Mouse (Mus musculus) hindbrain, embryonic 15.5 days (tissue): ENCODE measurements around the gene Lsamp. TPM values are rescaled to one million over a fixed set of nuclear protein-coding genes. Genes with fewer than 3 reads are reported as not detected.
A peak's percentile ranks its signal among the peaks of the same experiment; 100 is the strongest.

Source experiments
- ATAC-seq: fragments of 200-750 bp; cut with Nextera tagmentation; 2 replicates; pipeline ENCODE4 v1.8.0; 2017; ENCODE audit warnings: low read depth, moderate number of reproducible peaks, moderate TSS enrichment; ENCODE audit not compliant: low FRiP score
- H3K27ac ChIP-seq: fragments of 300-500 bp; sonication (generic); replicated peaks from 2 replicates; pipeline ENCODE4 v1.5.1; 2015; ENCODE audit warnings: mild to moderate bottlenecking, inconsistent platforms
- H3K27me3 ChIP-seq: fragments of 300-500 bp; sonication (generic); 2 replicates; pipeline ENCODE4 v1.6.1; 2015; ENCODE audit warnings: control low read depth, inconsistent platforms
- H3K36me3 ChIP-seq: fragments of 300-500 bp; sonication (generic); 2 replicates; pipeline ENCODE4 v1.6.1; 2015; ENCODE audit warnings: control low read depth, inconsistent platforms
- H3K4me1 ChIP-seq: fragments of 300-500 bp; sonication (generic); replicated peaks from 2 replicates; pipeline ENCODE4 v1.6.1; 2015; ENCODE audit warnings: control low read depth, inconsistent platforms
- H3K4me2 ChIP-seq: fragments of 300-500 bp; sonication (generic); 2 replicates; pipeline ENCODE4 v1.6.1; 2015; ENCODE audit warnings: moderate library complexity, mild to moderate bottlenecking, inconsistent platforms
- H3K4me3 ChIP-seq: fragments of 300-500 bp; sonication (generic); 2 replicates; pipeline ENCODE4 v1.5.1; 2015; ENCODE audit warnings: mild to moderate bottlenecking, inconsistent platforms
- H3K9ac ChIP-seq: fragments of 300-500 bp; sonication (generic); 2 replicates; pipeline ENCODE4 v1.6.1; 2015; ENCODE audit warnings: inconsistent platforms
- H3K9me3 ChIP-seq: fragments of 300-500 bp; sonication (generic); 2 replicates; pipeline ENCODE4 v1.6.1; 2016; ENCODE audit warnings: control low read depth, inconsistent platforms
- WGBS: fragments of 180-500 bp; shearing (Covaris S2); methylation state at CpG from one replicate; pipeline ENCODE4 v1.1.7; 2015; 5-methylcytosine and 5-hydroxymethylcytosine counted together
- polyA plus RNA-seq: library from polyadenylated mRNA; unstranded; fragments of >200 nt; fragmentation: Nextera tagmentation; extraction: Ambion mirVana; gene quantifications from 2 replicates; pipeline ENCODE4 v1.2.1, GENCODE M21; 2015

The Lsamp gene
- polyA plus RNA-seq, 1 experiment from 2014 or later: 89.3 TPM

DNA sequence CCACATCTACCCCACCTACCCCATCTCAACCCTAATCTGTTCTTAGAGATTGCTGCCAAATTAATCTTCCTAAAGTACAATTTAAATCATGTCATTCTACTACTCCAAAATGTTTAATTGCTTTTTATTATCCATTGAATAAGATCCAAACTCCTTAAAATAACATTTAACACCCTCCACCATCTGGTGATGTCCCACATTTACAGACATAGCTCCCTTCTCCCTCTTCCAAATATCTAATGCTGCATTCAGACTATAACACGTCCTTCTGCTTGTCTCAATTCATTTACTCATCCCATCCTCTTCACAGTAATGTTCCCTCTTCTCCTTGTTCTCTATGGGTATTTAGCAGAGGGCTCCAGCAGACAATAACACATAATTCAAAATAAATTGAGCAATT is 2020.0 kb downstream of the Lsamp start:
- 63% methylated on average over 1 of the region's 1 CpGs for WGBS
- H3K9me3 ChIP-seq: no peaks in the 10 kb centered on the region
- no peak overlapping the region for H3K9ac ChIP-seq
- no peaks in the 10 kb centered on the region for H3K27me3 ChIP-seq
- H3K36me3 ChIP-seq: no peaks in the 10 kb centered on the region
- H3K4me3 ChIP-seq: no peak overlapping the region
- no peak overlapping the region for H3K27ac ChIP-seq
- ATAC-seq: no peak
- no peaks in the 10 kb centered on the region for H3K4me1 ChIP-seq
- H3K4me2 ChIP-seq: no peak overlapping the region

DNA sequence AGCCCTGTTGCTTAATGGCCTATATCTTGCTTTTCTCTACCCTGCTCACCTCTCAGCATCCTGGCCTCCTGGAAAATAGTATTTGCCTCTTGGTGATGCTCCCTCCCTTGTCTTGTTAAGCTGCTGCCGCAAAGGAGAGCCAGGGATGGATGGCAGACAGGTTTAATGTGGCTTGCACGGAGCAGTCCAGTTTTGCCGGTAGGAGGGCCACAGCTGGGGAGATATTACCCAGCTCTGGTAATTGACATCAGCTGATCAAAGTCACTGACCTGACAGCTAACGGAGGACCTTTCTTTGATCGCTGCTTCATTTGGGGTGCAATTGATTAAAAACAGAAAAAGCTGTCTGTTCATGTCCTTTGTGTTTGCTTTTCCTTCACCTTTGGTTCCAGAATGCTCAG is 2030.8 kb downstream of the Lsamp start:
- Histone ChIP-seq H3K9me3 (no peaks in the 10 kb centered on the region), H3K4me3 (no peak overlapping the region), H3K27ac (no peak overlapping the region), H3K36me3 (no peaks in the 10 kb centered on the region), H3K4me1 (no peaks in the 10 kb centered on the region; the same call in 1 of the 2 replicates), H3K9ac (no peak overlapping the region), H3K4me2 (no peak overlapping the region), H3K27me3 (no peaks in the 10 kb centered on the region)
- 37% methylated on average over 5 of the region's 5 CpGs for WGBS
- no peak for ATAC-seq

DNA sequence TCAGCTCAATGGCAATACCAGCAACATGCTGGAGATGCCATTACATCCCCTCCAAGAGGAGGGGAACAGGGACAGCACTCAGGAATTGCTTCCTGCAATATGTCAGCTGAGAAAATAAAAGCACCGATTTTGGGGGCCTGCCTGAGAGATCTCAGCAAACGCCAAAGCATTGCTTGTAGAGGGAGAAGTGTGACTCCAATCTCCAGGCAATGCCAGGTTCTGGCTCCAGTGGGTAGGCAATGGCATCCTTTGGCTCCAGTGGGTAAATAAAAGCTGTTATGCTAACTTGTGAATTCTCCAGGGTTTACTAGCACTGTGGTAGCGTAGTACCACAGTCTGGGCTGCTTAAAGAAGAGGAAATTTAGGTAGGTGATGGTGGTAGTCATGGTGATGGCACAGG is 2031.3 kb downstream of the Lsamp start:
- Histone ChIP-seq H3K27me3 (no peaks in the 10 kb centered on the region), H3K9me3 (no peaks in the 10 kb centered on the region), H3K27ac (no peak overlapping the region), H3K4me3 (no peak overlapping the region), H3K4me1 (no peaks in the 10 kb centered on the region; the same call in 1 of the 2 replicates), H3K4me2 (no peak overlapping the region), H3K36me3 (no peaks in the 10 kb centered on the region), H3K9ac (no peak overlapping the region)
- ATAC-seq: 0 out of 2 replicates have a peak, but pooled peaks have one; percentile 23
- 79% methylated on average over 3 of the region's 3 CpGs for WGBS

DNA sequence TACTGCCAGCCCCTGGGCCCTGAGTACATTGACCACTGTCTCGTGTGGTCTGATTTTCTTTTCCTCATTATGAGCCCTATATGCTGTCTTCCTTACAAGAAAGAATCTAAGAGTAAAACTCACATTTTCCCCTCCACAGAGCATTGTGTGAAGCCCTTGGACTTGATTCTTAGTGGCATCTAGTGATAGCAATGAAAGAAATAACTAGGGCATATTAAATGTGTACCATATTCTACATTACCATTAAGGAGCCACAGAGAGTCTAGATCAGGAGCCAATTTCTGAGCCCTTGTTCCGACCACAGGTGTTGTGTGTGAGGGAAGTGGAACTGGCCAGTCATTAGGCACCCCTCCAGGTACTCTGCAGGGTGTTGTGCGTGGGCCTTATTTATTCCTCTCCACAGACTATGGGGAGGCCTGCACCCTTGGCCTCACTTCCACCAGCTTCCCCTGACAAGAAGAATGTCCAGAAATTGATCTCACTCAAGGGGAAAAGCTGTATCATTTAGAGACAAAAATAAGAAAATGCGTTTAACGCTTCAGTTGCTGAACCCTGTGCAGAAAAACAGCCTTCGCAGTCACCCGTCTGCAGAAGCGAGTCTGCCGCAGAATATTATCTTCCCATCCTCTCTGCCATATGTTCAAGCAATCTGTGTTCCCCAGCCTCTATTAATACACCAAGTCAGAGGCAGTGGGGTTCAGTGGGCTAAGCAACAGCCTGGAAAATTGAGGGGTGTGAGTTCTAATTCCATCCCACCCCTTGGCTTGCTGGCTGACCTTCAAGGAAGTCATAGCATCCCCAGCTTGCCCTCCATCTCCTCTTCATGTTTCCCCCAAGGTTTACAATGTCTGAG is 2032.9 kb downstream of the Lsamp start:
- no peak overlapping the region for H3K27ac ChIP-seq
- H3K4me3 ChIP-seq: no peak overlapping the region
- H3K36me3 ChIP-seq: no peaks in the 10 kb centered on the region
- H3K4me1 ChIP-seq: no peaks in the 10 kb centered on the region; the same call in 1 of the 2 replicates
- 74% methylated on average over 9 of the region's 9 CpGs for WGBS
- H3K9ac ChIP-seq: no peak overlapping the region
- ATAC-seq: peak; percentile 48; the same call in 1 of the 2 replicates
- H3K27me3 ChIP-seq: no peaks in the 10 kb centered on the region
- H3K9me3 ChIP-seq: no peaks in the 10 kb centered on the region
- no peak overlapping the region for H3K4me2 ChIP-seq

DNA sequence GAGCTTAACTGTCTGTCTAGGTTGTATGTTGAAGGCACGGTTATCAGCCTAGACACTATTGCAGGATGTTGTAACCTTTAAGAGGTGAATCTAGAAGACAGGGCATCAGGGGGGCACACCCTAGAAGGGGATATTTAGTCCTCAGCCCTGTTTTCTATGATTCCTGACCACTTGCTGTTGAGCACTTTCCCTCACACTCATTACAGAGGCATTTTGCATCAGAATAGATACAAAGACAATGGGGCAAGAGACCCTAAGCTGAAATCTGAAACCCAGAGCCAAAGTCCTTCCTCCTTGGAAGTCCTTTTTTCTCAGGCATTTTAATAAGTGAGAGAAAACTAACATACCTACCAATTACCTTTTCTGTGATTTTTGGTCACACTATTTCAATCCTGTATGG is 2038.4 kb downstream of the Lsamp start:
- Histone ChIP-seq H3K27me3 (no peaks in the 10 kb centered on the region), H3K9ac (no peak overlapping the region), H3K4me2 (no peak overlapping the region), H3K4me1 (no peaks in the 10 kb centered on the region), H3K27ac (no peak overlapping the region), H3K9me3 (no peaks in the 10 kb centered on the region), H3K4me3 (no peak overlapping the region), H3K36me3 (no peaks in the 10 kb centered on the region)
- no peak for ATAC-seq
- WGBS: 48% methylated on average over 1 of the region's 1 CpGs

DNA sequence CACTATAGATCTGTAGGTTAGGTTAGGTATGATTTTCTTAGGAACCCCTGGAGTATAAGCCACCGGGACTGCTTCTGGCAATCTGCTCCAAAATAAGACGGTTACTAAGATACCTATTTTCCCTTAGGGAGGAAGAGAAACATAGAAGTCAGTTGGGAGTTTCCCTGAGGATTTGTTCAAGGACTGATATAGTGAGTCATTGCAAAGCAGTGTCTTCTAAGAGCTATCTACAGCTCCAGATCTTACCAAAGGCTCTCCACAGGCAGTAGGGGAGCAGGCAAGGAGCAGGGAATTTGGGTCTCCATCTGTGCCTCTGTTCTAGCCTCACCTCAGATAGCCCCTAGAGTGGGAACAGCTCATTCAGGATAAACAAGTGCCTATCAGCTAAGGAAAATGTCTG is 2047.9 kb downstream of the Lsamp start:
- no peaks in the 10 kb centered on the region for H3K27me3 ChIP-seq
- no peak overlapping the region for H3K4me3 ChIP-seq
- no peak for ATAC-seq

DNA sequence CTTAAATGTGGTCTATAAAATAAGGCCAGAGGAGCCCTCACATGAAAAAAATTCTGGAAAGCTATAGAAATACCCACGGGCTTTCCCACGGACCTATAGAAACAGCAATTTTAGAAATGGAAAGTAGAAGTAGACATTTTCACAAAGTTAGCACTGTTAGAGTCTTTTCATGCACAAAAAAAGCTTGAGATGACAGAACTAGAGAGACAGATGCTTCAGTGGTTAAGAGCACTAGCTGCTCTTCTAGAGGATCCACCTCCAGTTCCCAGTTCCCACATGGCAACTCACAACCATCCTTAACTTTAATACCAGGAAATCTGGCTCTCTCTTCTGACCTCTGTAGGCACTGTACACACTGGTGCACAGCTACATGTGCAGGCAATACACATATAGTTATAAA is 2049.3 kb downstream of the Lsamp start:
- 95% methylated on average over 2 of the region's 2 CpGs for WGBS
- no peaks in the 10 kb centered on the region for H3K9me3 ChIP-seq
- H3K4me3 ChIP-seq: no peak overlapping the region
- H3K27ac ChIP-seq: no peak overlapping the region
- H3K9ac ChIP-seq: no peak overlapping the region
- no peaks in the 10 kb centered on the region for H3K4me1 ChIP-seq
- H3K27me3 ChIP-seq: no peaks in the 10 kb centered on the region
- no peak overlapping the region for H3K4me2 ChIP-seq
- H3K36me3 ChIP-seq: no peaks in the 10 kb centered on the region
- no peak for ATAC-seq

More for the DNA sequence above, 2047.9 kb downstream of the Lsamp start:
- no peaks in the 10 kb centered on the region for H3K4me1 ChIP-seq
- no peak overlapping the region for H3K4me2 ChIP-seq
- H3K9ac ChIP-seq: no peak overlapping the region
- H3K9me3 ChIP-seq: no peaks in the 10 kb centered on the region
- 80% methylated on average over 2 of the region's 2 CpGs for WGBS
- no peak overlapping the region for H3K27ac ChIP-seq
- H3K36me3 ChIP-seq: no peaks in the 10 kb centered on the region

DNA sequence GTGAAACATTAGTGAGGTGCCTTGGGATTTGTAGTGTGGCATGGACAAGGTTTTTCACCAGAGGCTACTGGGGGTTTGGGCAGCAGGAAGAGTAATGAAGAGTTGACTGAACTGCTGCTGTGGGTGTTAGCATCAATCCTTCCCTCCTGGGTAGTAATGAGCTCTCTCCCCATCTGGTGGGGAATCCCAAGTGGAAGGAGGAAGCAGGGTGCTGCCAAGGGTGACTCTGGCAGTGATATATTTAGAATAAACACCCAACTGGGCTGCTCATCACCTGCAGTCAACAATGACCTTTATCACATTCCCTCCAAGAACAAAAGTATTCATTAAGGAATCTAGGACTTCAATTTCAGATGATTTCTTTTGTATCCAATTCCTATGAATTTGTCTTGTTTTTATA is 2064.0 kb downstream of the Lsamp start:
- H3K4me2 ChIP-seq: no peak overlapping the region
- no peak overlapping the region for H3K4me3 ChIP-seq
- H3K27ac ChIP-seq: no peak overlapping the region
- H3K9ac ChIP-seq: no peak overlapping the region
- no peaks in the 10 kb centered on the region for H3K9me3 ChIP-seq
- no peaks in the 10 kb centered on the region for H3K36me3 ChIP-seq
- peaks cover 3% of the 10 kb centered on the region; the same call in 1 of the 2 replicates for H3K4me1 ChIP-seq
- no peak for ATAC-seq
- H3K27me3 ChIP-seq: no peaks in the 10 kb centered on the region

DNA sequence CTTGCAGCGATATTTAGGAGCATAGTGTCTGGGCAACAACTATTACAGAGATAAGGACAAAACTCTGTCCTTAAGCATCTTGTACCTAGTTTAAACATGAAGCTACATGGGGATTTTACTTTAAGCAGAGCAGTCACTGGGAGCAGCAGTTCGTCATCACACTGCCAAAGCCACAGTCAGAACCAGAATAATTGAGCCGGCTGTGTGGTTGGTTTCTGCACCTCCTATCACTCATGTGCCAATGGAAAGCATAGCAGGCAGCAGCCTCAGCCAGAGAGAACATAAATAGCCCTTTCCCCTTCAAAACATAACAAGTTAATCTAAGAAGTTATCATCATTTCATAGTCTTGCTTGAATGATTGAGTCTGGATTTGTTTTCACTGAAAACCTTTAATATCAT is 2075.8 kb downstream of the Lsamp start:
- no peak for ATAC-seq
- 67% methylated on average over 3 of the region's 3 CpGs for WGBS
- Histone ChIP-seq H3K27ac (no peak overlapping the region), H3K4me3 (no peak overlapping the region), H3K9me3 (no peaks in the 10 kb centered on the region), H3K36me3 (no peaks in the 10 kb centered on the region), H3K27me3 (no peaks in the 10 kb centered on the region), H3K4me2 (no peak overlapping the region), H3K9ac (no peak overlapping the region), H3K4me1 (no peaks in the 10 kb centered on the region)

DNA sequence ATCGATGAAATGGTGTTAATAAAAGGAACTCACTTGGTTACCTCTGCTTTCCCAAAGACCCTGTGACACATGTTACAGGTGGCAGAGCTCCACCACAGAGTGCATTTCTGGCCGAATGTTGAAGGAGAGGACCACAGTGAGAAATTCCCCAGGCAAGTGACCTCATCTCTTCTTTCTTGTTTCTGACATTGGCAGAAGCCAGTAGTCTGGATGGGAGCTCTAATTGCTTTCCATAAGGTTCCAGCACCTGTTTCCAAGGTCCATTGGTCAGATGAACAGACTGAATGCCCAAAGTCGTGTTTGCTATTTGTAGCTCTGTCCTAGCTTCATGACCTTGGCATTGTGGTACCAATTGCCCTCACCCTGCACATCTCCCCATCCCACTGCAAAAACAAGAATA is 2090.2 kb downstream of the Lsamp start:
- H3K36me3 ChIP-seq: no peaks in the 10 kb centered on the region
- WGBS: 80% methylated on average over 3 of the region's 3 CpGs
- no peaks in the 10 kb centered on the region for H3K9me3 ChIP-seq
- H3K4me2 ChIP-seq: no peak overlapping the region
- H3K27me3 ChIP-seq: no peaks in the 10 kb centered on the region
- no peak overlapping the region for H3K4me3 ChIP-seq
- no peak for ATAC-seq
- H3K27ac ChIP-seq: no peak overlapping the region
- no peaks in the 10 kb centered on the region for H3K4me1 ChIP-seq
- no peak overlapping the region for H3K9ac ChIP-seq

DNA sequence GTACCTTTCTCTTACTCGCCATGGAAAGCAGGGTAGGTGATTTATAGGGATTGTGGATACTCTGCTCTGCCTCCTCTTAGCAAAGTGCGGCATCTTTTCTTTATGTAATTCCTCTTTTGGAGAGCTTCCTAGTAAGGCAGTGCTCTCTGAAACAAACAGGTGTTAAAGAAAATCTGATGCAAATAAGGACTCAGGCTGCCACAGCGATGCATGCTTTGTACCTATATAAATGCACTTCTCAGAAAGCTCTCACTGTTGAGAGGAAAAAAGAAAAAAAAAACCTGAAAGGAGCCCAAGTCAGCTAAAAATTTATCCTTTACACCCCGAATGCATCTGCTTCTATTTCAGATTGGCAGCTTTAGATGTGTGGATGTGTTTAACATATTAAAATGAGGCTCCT is 2095.4 kb downstream of the Lsamp start:
- no peak overlapping the region for H3K4me3 ChIP-seq
- H3K4me1 ChIP-seq: no peaks in the 10 kb centered on the region
- WGBS: 78% methylated on average over 4 of the region's 4 CpGs
- no peaks in the 10 kb centered on the region for H3K27me3 ChIP-seq
- H3K4me2 ChIP-seq: no peak overlapping the region
- no peak for ATAC-seq
- no peaks in the 10 kb centered on the region for H3K36me3 ChIP-seq
- no peak overlapping the region for H3K27ac ChIP-seq
- H3K9me3 ChIP-seq: no peaks in the 10 kb centered on the region
- H3K9ac ChIP-seq: no peak overlapping the region

DNA sequence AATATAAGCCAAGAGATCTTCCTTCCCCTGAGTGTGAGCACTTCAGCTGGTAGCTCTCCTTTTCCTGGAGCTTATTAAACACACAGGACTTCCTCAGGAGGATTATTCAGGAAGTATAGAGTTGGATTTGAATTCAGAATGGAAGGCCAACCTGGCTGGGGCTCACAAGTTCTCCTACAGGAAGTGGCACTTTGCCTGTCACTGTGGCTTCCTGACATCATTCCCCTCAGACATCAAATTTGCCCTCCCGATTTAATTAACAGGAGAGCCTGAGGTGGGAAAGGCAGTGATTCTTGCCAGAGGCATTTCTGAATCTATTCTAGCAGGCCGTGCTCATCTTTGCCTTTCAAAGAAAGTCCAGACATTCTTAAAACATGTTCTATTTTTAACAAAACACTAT is 2097.4 kb downstream of the Lsamp start:
- no peaks in the 10 kb centered on the region for H3K27me3 ChIP-seq
- H3K9ac ChIP-seq: no peak overlapping the region
- no peak overlapping the region for H3K27ac ChIP-seq
- H3K4me3 ChIP-seq: no peak overlapping the region
- no peak for ATAC-seq
- H3K9me3 ChIP-seq: no peaks in the 10 kb centered on the region
- no peaks in the 10 kb centered on the region for H3K36me3 ChIP-seq
- no peaks in the 10 kb centered on the region for H3K4me1 ChIP-seq
- 74% methylated on average over 2 of the region's 2 CpGs for WGBS
- no peak overlapping the region for H3K4me2 ChIP-seq

DNA sequence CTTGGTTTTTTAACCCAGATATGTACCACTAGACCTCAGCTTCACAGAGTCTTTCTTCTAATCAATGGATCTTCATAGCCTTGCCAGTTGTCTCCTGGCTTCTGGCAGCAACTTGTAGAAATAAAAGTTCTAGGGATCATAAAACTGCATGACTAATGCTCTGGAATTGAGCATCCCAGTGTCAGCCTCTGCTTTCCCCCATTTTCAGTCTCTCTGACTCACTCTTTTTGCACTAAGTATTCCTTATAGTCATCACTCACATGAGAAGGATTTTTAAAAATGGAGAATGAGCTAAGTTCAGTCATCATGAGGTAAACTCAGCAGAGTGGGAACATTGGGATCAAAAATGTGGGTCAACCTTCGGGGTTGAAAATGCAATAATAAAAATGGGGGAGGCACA is 2113.3 kb downstream of the Lsamp start:
- no peak overlapping the region for H3K4me2 ChIP-seq
- H3K27me3 ChIP-seq: no peaks in the 10 kb centered on the region
- H3K27ac ChIP-seq: no peak overlapping the region
- ATAC-seq: no peak
- H3K4me1 ChIP-seq: no peaks in the 10 kb centered on the region
- WGBS: 92% methylated on average over 1 of the region's 1 CpGs
- H3K36me3 ChIP-seq: no peaks in the 10 kb centered on the region
- H3K9ac ChIP-seq: no peak overlapping the region
- H3K9me3 ChIP-seq: no peaks in the 10 kb centered on the region
- H3K4me3 ChIP-seq: no peak overlapping the region
